Mouse (Mus musculus): ENCODE results near the gene Nfix. TPM values are rescaled to one million over a fixed set of nuclear protein-coding genes. Genes with fewer than 3 reads are reported as not detected.

Nfix gene
- polyA plus RNA-seq, 1 experiment from 2014 or later: 11.7 TPM

GRCm38 (mm10) chr8:84770100-84770953 is 29.8 kb downstream of the Nfix start:
- Histone ChIP-seq H3K27ac (replicated peaks) (0 out of 2 replicates have a peak overlapping the region, but pooled peaks have one; percentile 5), H3K9ac (no peak overlapping the region), H3K27me3 (replicated peaks) (peaks cover 92% of the 10 kb centered on the region), H3K36me3 (peaks cover 24% of the 10 kb centered on the region), H3K9me3 (no peaks in the 10 kb centered on the region), H3K4me1 (peaks cover 65% of the 10 kb centered on the region), H3K4me2 (no peak overlapping the region), H3K4me3 (no peak overlapping the region)
- WGBS: 45% methylated on average over 12 of the region's 12 CpGs
- no peak for ATAC-seq (ENCODE audit: extremely low read depth, insufficient number of reproducible peaks, low FRiP score, low TSS enrichment)

- peaks cover 92% of the 10 kb centered on the region for H3K27me3 ChIP-seq (replicated peaks)
- H3K9ac ChIP-seq: no peak overlapping the region
- no peaks in the 10 kb centered on the region for H3K9me3 ChIP-seq
- no peak overlapping the region for H3K27ac ChIP-seq (replicated peaks)
- peaks cover 59% of the 10 kb centered on the region for H3K4me1 ChIP-seq
- ATAC-seq (ENCODE audit: extremely low read depth, insufficient number of reproducible peaks, low FRiP score, low TSS enrichment): no peak
- no peak overlapping the region for H3K4me2 ChIP-seq
- peaks cover 24% of the 10 kb centered on the region for H3K36me3 ChIP-seq
- WGBS: 86% methylated on average over 8 of the region's 8 CpGs
- H3K4me3 ChIP-seq: no peak overlapping the region
These were observed 30.8 kb downstream of the Nfix start for GRCm38 (mm10) chr8:84769324-84769723.

GRCm38 (mm10) chr8:84768343-84769095 is 31.6 kb downstream of the Nfix start:
- ATAC-seq (ENCODE audit: extremely low read depth, insufficient number of reproducible peaks, low FRiP score, low TSS enrichment): no peak
- Histone ChIP-seq H3K27ac (replicated peaks) (no peak overlapping the region), H3K9me3 (no peaks in the 10 kb centered on the region), H3K9ac (no peak overlapping the region), H3K4me3 (no peak overlapping the region), H3K4me2 (no peak overlapping the region), H3K27me3 (replicated peaks) (peaks cover 97% of the 10 kb centered on the region), H3K4me1 (peaks cover 52% of the 10 kb centered on the region), H3K36me3 (peaks cover 24% of the 10 kb centered on the region)
- 82% methylated on average over 14 of the region's 14 CpGs for WGBS

GRCm38 (mm10) chr8:84767221-84767620 is 32.9 kb downstream of the Nfix start:
- H3K27me3 ChIP-seq (replicated peaks): peaks cover 96% of the 10 kb centered on the region
- H3K36me3 ChIP-seq: peaks cover 32% of the 10 kb centered on the region
- 71% methylated on average over 10 of the region's 10 CpGs for WGBS
- no peak overlapping the region for H3K4me2 ChIP-seq
- no peak overlapping the region for H3K27ac ChIP-seq (replicated peaks)
- H3K4me1 ChIP-seq: peaks cover 39% of the 10 kb centered on the region
- no peaks in the 10 kb centered on the region for H3K9me3 ChIP-seq
- no peak overlapping the region for H3K4me3 ChIP-seq
- no peak for ATAC-seq (ENCODE audit: extremely low read depth, insufficient number of reproducible peaks, low FRiP score, low TSS enrichment)
- H3K9ac ChIP-seq: no peak overlapping the region

- Histone ChIP-seq H3K4me2 (no peak overlapping the region), H3K27me3 (replicated peaks) (peaks cover 95% of the 10 kb centered on the region), H3K9ac (no peak overlapping the region; the same call in 1 of the 2 replicates), H3K4me1 (peaks cover 31% of the 10 kb centered on the region), H3K27ac (replicated peaks) (0 out of 2 replicates have a peak overlapping the region, but pooled peaks have one; percentile 5), H3K36me3 (peaks cover 29% of the 10 kb centered on the region), H3K9me3 (no peaks in the 10 kb centered on the region), H3K4me3 (no peak overlapping the region)
- WGBS: 64% methylated on average over 9 of the region's 9 CpGs
- no peak for ATAC-seq (ENCODE audit: extremely low read depth, insufficient number of reproducible peaks, low FRiP score, low TSS enrichment)
These were observed 33.7 kb downstream of the Nfix start for GRCm38 (mm10) chr8:84766422-84766821.

GRCm38 (mm10) chr8:84765629-84766028 is 34.5 kb downstream of the Nfix start:
- peaks cover 28% of the 10 kb centered on the region for H3K36me3 ChIP-seq
- peak overlapping the region; percentile 33; the same call in 1 of the 2 replicates for H3K9ac ChIP-seq
- peaks cover 31% of the 10 kb centered on the region for H3K4me1 ChIP-seq
- WGBS: 43% methylated on average over 10 of the region's 10 CpGs
- H3K9me3 ChIP-seq: no peaks in the 10 kb centered on the region
- no peak overlapping the region for H3K27ac ChIP-seq (replicated peaks)
- H3K4me2 ChIP-seq: no peak overlapping the region
- H3K4me3 ChIP-seq: no peak overlapping the region
- peaks cover 95% of the 10 kb centered on the region for H3K27me3 ChIP-seq (replicated peaks)
- no peak for ATAC-seq (ENCODE audit: extremely low read depth, insufficient number of reproducible peaks, low FRiP score, low TSS enrichment)

- Histone ChIP-seq H3K27ac (replicated peaks) (no peak overlapping the region), H3K27me3 (replicated peaks) (peaks cover 93% of the 10 kb centered on the region), H3K36me3 (peaks cover 28% of the 10 kb centered on the region), H3K4me1 (peaks cover 29% of the 10 kb centered on the region), H3K9me3 (no peaks in the 10 kb centered on the region), H3K4me3 (no peak overlapping the region), H3K4me2 (no peak overlapping the region), H3K9ac (no peak overlapping the region)
- ATAC-seq (ENCODE audit: extremely low read depth, insufficient number of reproducible peaks, low FRiP score, low TSS enrichment): no peak
- 73% methylated on average over 17 of the region's 17 CpGs for WGBS
These were observed 35.2 kb downstream of the Nfix start for GRCm38 (mm10) chr8:84764870-84765495.

- Histone ChIP-seq H3K36me3 (peaks cover 24% of the 10 kb centered on the region), H3K9me3 (no peaks in the 10 kb centered on the region), H3K27ac (replicated peaks) (no peak overlapping the region), H3K27me3 (replicated peaks) (peaks cover 84% of the 10 kb centered on the region), H3K4me1 (peaks cover 29% of the 10 kb centered on the region), H3K4me2 (no peak overlapping the region), H3K9ac (no peak overlapping the region), H3K4me3 (no peak overlapping the region)
- no peak for ATAC-seq (ENCODE audit: extremely low read depth, insufficient number of reproducible peaks, low FRiP score, low TSS enrichment)
- 55% methylated on average over 4 of the region's 4 CpGs for WGBS
These were observed 36.0 kb downstream of the Nfix start for GRCm38 (mm10) chr8:84764100-84764499.

GRCm38 (mm10) chr8:84760901-84761300 is 39.2 kb downstream of the Nfix start:
- no peak for ATAC-seq (ENCODE audit: extremely low read depth, insufficient number of reproducible peaks, low FRiP score, low TSS enrichment)
- H3K9me3 ChIP-seq: no peaks in the 10 kb centered on the region
- no peak overlapping the region for H3K27ac ChIP-seq (replicated peaks)
- H3K4me3 ChIP-seq: no peak overlapping the region
- 28% methylated on average over 2 of the region's 2 CpGs for WGBS
- no peak overlapping the region for H3K4me2 ChIP-seq
- H3K9ac ChIP-seq: no peak overlapping the region
- H3K27me3 ChIP-seq (replicated peaks): peaks cover 59% of the 10 kb centered on the region
- 0 out of 2 replicates have a peak, but pooled peaks cover 21% of the 10 kb centered on the region for H3K36me3 ChIP-seq
- peaks cover 24% of the 10 kb centered on the region for H3K4me1 ChIP-seq

- Histone ChIP-seq H3K27me3 (replicated peaks) (peaks cover 57% of the 10 kb centered on the region), H3K36me3 (peaks cover 26% of the 10 kb centered on the region; the same call in 1 of the 2 replicates), H3K4me3 (no peak overlapping the region), H3K27ac (replicated peaks) (no peak overlapping the region), H3K4me1 (peaks cover 20% of the 10 kb centered on the region), H3K4me2 (no peak overlapping the region), H3K9me3 (no peaks in the 10 kb centered on the region), H3K9ac (no peak overlapping the region)
- 53% methylated on average over 7 of the region's 7 CpGs for WGBS
- no peak for ATAC-seq (ENCODE audit: extremely low read depth, insufficient number of reproducible peaks, low FRiP score, low TSS enrichment)
These were observed 39.7 kb downstream of the Nfix start for GRCm38 (mm10) chr8:84760405-84760805.

GRCm38 (mm10) chr8:84759718-84760117 is 40.4 kb downstream of the Nfix start:
- Histone ChIP-seq H3K36me3 (peaks cover 27% of the 10 kb centered on the region; the same call in 1 of the 2 replicates), H3K9me3 (no peaks in the 10 kb centered on the region), H3K9ac (no peak overlapping the region), H3K27ac (replicated peaks) (no peak overlapping the region), H3K4me1 (peaks cover 16% of the 10 kb centered on the region), H3K4me2 (no peak overlapping the region), H3K4me3 (no peak overlapping the region), H3K27me3 (replicated peaks) (peaks cover 50% of the 10 kb centered on the region)
- ATAC-seq (ENCODE audit: extremely low read depth, insufficient number of reproducible peaks, low FRiP score, low TSS enrichment): no peak
- WGBS: 84% methylated on average over 10 of the region's 10 CpGs
